Mouse (Mus musculus) heart, adult 11 months (tissue): ENCODE results near the gene Ttc29.
A peak's percentile ranks its signal among the peaks of the same experiment; 100 is the strongest.

Experiments
- DNase-seq: peaks from one replicate; pipeline ENCODE4 v3.0.0; 2022

The Ttc29 gene

DNA sequence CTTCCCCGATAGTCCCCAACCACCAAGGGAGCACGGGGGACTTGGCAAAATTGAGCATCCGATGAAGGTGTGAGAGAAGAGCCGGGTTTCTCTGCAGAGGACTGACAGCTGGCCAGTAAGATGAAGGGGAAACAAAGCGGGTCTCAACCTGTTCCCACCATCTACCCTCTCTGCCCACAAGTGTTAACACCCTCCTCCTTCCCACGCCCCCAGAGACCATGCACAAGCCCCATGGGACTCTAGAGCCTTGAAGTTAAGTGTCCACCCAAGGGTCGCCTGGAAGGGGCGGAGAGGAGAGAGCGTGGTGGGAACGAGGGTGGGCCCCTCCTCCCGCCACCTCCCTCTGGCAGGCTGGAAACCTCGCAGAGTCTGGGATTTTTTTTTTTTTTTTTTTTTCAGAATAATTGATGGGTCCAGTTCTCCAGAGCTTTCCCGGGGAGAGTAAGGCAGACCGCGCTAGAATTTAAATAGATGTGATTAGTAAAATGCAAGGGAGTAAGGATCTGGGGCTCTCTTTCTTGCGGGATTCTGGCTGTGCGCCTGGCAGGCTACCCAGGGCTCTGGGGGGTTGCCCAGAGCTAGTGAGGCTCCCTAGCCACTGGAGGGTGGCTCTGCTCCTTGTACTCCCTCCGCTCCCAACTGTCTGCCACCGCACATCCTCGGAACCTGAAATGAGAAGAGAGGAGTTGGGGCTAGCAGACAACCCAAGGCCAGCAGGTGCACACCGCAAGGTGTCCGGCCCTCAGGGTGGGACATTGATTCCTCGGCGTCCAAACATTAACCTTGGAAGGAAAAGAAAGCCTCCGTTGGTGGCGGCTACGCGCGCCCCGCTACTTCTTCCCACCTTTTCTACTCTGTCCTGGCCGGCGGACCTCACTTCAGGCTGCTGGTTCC is 214.0 kb downstream of the Ttc29 start:
- DNase-seq = peak; percentile 61

DNA sequence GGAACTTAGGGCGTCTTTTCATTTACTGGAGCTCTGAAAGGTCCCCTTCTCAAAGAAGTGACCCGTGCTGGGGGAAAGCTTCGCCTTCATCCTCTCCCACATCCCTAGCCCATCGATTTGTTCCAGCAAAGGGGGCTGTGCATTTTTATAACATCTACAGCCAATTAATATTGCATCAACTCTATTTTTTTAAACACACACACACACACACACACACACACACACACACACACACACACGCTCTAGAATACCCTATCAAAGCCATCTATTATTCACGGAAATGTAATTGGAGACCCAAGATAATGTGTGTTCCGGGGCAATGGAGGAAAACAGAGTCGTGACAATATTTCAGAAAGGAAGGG is 214.7 kb downstream of the Ttc29 start:
- DNase-seq = no peak

DNA sequence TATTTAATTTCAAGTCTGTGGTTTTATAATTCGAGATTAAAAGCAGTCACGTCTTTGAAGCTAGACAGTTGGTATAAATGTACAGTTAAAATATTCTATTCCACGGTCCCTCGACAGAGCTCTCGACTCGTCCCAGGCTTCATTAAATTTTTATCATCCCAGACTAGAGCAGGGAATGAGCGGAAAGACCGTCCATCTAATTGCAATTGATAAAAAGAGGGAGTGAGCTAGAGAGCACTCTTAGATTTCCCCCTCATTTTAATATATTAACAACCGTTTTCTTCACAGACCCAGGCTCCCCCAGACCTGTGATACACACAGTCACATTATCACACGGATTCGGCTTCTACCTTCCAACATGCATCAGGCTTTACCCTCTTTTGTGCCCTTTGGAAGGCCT is 215.1 kb downstream of the Ttc29 start:
- DNase-seq = no peak

DNA sequence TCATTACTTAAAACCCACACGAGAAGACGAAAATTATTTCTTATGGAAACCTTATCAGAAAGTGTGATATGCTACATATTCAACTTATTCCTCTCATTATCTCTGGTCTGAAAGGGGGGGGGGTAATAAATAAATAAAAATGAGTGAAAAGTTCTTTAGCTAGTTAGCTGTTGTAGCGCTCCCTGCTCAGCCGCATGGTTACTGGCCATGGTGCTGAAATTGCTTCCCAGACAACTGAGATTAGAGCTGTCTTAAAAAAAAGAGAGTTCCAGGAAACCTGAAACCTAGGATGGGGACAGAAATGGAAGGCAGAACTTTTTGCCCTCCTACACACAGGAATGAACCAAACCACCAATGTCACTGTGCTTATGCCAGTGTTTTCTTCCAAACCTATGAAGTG is 218.3 kb downstream of the Ttc29 start:
- DNase-seq = no peak

DNA sequence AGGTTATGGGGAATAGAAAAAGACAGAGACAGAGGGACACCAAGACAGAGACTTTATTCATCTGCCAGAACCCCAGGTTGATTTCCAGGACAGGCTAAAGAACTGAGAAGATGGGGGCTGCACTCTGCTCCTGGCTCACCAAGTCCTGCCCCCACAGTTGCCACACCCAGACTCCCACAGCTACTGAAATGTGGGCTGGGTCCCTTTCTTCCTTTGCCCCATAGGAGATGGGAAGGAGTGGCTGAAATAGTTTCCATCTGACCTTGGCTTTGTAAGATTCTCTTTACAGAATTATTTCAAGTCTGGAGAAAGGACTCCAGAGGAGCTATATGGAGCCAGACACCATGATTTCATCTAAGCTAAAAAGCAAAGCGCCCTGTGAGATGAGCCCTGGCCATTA is 219.4 kb downstream of the Ttc29 start:
- no peak for DNase-seq

DNA sequence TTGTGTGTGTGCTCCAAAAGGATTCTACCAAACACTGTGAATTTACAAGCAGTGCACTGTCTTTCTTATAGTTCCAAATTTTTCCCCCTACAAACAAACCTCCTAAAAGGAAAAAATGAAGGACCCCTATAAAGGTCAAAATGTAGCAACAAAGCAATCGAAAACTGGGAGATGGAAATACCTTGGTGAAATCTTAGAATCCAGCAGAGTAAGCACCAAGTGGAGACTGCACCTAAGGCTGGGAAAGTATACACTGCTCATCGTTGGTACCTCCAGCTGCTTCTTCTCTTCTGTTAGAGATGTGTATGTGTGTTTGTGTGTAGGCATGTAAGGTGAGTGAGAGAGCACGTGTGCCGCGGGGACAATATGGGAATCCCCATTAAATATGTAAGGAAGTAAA is 220.2 kb downstream of the Ttc29 start:
- no peak for DNase-seq

DNA sequence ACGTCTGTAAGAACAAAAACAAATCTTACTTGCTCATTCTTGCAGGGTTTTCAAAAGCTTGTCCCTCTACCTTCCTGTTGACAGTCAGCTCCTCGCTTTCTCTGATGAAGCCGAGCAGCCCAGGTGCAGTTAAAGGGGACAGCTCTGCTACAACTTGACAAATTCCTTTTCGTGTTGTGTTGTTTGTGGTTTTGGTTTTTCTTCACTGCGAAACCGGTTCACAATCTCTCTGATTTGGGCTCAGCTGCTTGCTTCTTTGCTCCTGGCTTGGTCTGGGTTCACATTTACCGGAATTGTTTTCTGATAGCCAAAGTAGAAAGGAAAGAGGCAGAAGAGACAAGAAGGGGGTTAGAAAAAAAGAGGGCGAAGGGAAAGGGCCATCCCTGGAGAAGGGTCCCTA is 221.2 kb downstream of the Ttc29 start:
- DNase-seq = no peak

DNA sequence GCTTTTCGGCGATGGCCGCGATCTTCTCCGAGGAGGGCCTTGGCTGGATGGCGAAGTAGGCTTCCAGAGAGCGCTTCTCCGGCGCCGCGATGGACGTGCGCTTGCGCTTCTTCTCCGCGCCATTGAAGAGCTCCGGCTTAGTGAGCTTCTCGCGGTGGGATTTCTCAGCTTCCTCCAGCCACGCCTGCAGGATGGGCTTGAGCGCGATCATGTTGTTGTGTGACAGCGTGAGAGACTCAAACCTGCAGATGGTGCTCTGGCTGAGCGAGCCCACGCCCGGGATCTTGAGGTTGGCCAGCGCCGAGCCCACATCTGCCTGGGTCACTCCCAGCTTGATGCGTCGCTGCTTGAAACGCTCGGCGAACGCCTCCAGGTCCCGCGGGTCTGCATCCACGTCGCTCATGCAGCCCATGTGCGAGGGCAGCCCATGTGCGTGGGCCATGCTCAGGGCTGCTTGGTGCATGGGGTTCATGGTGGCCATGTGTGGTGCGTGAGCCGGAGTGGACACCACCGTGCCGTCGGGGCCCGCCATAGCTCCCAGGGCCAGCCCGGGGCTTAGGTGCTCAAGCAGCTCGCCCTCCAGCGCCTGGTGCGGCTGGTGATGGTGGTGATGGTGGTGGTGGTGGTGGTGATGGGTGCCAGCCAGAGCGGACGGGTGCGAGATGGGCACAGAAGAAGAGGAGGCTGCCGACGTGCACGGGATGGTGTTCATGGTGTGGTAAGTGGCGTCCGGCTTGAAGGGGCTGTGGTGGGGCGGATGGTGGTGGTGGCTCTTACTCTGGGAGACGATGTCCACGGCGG is 221.9 kb downstream of the Ttc29 start:
- DNase-seq = no peak

DNA sequence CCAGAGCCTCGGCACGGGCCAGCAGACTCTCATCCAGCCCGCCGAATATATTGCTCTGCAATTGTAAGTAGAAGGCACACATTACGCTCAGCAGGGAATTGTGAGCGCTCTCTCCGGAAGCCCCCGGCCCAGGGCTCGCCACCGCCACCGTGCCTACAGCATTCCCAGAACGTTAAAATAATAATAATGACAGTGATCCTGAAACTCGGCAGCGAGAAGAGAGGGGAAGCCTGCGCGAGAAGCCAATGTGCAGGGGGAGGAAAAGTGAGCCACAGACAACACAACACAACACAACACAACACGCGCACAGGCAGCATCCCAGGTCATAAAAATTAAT is 222.5 kb downstream of the Ttc29 start:
- DNase-seq = no peak

DNA sequence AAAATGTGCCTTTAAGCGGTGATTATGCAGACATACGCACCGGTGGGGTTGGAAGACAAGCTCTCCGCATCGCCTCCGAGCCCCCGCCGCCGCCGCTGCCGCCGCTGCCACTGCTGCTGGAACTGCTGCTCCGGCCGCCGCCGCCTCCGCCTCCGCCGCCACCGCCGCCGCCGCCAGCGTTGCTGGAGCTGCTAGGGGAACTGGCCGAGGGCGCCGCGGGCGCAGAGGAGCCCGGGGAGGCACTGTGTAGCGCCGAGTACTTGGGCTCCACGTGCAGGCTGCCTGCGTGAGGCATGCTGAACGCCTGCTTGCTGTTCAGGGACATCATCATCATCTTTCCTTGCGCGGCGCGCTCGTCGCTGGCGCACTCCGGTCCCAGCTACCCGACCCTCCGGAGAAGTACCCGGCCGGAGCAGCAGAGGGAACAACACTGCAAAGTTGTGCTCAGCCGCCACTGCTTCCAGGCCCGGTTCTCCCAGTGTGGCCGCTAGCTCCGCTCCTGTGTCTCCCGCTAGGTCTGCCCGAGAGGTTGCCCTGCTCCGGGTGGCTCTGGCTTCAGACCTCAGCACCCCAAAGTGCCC is 223.1 kb downstream of the Ttc29 start, which contains the start of gene Pou4f2:
Gene Pou4f2, minus strand, starts transcription at position 575 of the 581 bp plus-strand sequence.
- no peak for DNase-seq

DNA sequence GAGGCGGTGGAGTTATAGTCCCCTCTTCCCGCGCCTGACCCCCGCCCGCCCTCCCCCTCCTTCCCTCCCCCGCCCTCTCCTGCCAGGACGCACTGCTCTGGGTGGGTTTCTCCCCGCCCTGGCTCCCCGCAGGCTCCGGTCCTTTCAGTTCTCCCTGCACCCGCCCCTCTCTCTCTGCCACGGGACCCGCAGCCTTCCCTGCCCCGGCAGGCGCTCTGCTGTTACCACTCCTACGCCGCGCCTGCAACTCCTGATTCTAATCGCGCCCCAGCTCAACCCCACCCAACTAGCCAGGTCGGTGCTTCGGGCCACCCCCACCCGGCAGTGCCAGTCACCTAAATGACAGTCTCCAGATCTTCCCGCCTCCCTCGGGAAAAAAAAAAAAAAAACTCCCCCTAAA is 223.6 kb downstream of the Ttc29 start:
- DNase-seq = no peak

DNA sequence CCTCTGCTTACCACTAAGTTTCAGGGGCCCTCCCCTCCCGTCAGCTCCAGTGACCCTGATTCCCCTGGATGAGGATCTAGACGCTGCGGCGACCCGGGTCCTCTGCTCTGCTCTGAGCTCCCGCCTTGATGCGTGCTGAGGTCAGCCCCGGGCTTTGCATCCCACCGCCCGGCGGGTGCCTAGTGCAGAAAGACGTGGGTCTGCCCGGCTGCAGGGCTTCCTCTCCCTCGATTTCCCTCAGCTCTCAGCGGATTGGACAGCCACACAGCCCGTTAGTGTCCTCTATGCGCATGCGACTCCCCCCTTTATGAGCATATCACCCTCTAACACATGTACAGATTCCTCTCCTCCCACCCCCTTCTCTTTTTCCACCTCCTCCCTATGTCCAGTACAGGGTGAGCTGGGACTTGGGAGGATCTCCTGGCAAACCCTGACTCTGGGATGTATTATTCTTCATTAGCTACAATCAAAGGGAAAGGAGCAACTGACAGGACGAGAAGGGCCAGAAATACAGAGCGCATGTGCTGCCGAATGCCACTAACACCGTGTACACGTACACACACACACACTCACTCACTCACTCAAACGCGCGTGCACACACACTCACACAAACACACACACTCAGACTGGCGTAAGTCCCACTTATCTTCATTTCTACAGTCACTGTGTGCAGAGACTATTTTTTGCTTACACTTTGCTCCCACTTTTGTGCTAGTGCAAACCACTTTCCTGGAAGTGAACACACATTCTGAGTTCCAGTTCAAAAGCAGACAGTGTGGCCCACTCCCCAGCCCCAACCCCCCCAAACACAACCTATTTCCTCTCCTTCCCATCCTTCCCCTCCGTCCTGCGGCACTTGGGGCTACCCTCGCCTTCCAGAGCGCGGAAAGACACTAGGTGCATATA is 224.3 kb downstream of the Ttc29 start:
- DNase-seq = no peak

DNA sequence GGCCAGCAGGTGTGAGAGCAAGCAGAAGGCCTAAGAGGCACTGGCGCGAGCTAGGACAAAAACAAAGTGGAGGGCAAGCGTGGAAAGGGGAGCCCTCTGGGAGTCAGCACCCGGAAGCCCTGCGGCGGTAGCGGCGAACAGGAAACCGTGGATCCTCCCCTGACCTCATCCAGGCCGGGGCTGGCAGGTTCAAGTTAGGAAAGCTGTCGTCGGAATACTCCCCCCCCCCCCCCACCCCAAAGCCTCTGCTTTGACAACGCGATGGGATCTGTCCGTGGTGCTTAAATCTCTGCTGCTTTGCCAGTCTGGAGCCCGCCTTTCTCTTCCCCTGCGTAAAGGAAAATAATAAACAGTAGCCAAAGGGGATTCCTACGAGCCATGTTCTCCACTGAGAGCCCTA is 225.0 kb downstream of the Ttc29 start:
- DNase-seq = no peak

DNA sequence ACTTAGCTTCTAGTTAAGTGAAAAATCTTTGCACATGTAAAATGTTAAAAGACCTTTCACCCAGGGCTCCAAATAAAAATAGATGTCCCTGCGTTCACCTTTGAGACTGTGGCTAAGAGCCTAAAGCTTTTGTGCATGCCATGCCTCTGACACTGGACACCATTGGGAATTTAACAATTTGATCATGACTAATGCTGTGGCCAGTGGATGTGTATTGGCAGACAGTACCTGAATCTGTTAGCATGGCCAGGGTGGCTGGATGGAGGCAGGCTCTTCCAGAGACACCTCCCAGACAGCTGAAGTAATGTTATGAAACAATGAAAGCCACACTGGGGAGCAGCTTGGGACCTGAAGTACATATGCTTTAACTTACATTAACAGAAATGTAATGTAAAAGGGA is 229.7 kb downstream of the Ttc29 start:
- DNase-seq = no peak
